Mouse (Mus musculus): ENCODE measurements around the gene Zfp493. TPM values are rescaled to one million over a fixed set of nuclear protein-coding genes. Genes with fewer than 3 reads are reported as not detected.
"Not testable (repeated sequence)": the region's sequence is repeated elsewhere in the genome, so short reads cannot be mapped to it uniquely, and the experiment has no call there.

Zfp493 gene
- polyA plus RNA-seq, 1 experiment from 2014 or later, result 2.5 TPM

- no peak for DNase-seq (ENCODE audit: low spot score)
- 73% methylated on average over 8 of the region's 8 CpGs for WGBS
- Histone ChIP-seq H3K9me3 (no peaks in the 10 kb centered on the region), H3K27me3 (ENCODE audit: insufficient read depth, poor library complexity, severe bottlenecking) (no peaks in the 10 kb centered on the region), H3K4me1 (no peaks in the 10 kb centered on the region), H3K4me3 (peak overlapping the region; percentile 71), H3K36me3 (peaks cover 6% of the 10 kb centered on the region; the same call in 1 of the 2 replicates), H3K27ac (no peak overlapping the region)
These were observed 33.6 kb downstream of the Zfp493 start for GRCm38 (mm10) chr13:67812961-67813709.

DNA sequence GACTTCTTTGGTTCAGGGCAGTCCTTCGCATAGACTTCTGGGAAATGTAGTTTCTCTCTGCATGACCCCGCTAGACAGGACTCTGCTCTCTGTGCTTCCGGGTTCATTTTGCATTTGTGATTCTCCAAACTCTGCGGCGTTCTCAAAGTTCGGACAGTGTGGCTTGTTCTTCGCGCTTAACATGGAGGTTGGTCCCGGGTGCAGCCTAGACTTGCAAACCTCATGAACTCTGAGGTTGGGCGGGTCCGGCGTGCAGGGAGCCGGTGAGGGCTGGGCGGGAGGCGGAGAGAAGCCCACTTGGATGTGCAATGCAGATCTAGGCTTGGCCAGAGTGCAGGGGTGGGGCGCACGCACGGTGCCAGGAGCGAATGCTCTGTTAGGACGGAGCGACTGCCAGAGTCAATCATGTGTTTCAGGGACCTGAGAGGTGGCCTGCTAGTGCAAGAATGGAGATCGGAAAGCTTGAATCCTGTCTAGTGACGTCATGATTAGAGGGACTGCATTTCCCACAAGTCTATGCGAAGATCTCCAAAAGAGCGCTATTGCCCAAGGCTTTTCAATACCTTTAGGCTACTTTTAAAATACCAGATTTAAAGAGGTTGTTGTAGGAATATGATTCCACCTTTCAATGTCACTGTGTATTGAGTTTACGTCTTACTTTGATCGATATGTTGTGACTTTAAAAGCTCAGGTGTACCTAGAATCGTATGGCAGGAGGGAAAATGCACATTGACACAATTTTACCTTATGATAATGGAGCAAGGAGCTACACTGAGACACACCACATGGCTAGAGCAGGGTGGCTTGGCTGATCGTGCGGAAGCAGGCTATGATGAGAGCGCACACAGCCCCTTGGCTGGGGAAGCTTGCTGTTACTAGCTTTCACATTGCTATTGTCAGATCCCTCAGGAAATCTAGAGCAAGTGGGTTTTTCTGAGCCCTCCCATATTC, 34.5 kb downstream of the Zfp493 start, which contains the start of gene Zfp273:
Gene Zfp273, plus strand, starts transcription at position 31 of the 951 bp plus-strand sequence.
- DNase-seq (ENCODE audit: low spot score), result peak; percentile 92
- H3K4me3 ChIP-seq, result peak within 1 kb of the TSS; percentile 71
- no peaks in the 10 kb centered on the region for H3K4me1 ChIP-seq
- peaks cover 11% of the 10 kb centered on the region for H3K36me3 ChIP-seq
- H3K9me3 ChIP-seq, result no peaks in the 10 kb centered on the region
- WGBS, result 5% methylated on average over 31 of the region's 31 CpGs
- no peaks in the 10 kb centered on the region for H3K27me3 ChIP-seq (ENCODE audit: insufficient read depth, poor library complexity, severe bottlenecking)
- H3K27ac ChIP-seq, result peak within 1 kb of the TSS; percentile 86

DNA sequence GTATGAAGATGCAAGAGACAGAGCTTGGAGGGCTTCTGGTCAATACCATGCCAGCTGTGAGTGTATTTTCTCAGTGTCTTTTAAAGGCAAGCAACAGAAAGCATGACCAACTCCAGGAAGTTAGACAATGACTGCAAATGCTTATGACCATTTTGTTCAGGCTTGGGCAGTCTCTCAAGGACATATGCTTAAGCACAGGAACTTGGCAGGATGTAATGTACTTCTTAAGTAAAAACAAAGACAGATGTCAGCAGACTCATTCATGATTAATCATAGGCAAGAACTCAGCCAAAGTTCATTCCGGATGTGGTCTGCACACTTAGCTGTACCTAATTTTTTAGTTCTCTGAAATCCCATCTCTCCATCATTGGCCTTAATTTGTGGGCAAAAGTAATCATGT, 39.1 kb downstream of the Zfp493 start:
- Histone ChIP-seq H3K36me3 (peaks cover 28% of the 10 kb centered on the region), H3K27ac (no peak overlapping the region), H3K4me3 (no peak overlapping the region), H3K4me1 (no peaks in the 10 kb centered on the region), H3K9me3 (no peaks in the 10 kb centered on the region), H3K27me3 (ENCODE audit: insufficient read depth, poor library complexity, severe bottlenecking) (no peaks in the 10 kb centered on the region)
- DNase-seq (ENCODE audit: low spot score), result no peak
- 91% methylated on average over 1 of the region's 1 CpGs for WGBS

DNA sequence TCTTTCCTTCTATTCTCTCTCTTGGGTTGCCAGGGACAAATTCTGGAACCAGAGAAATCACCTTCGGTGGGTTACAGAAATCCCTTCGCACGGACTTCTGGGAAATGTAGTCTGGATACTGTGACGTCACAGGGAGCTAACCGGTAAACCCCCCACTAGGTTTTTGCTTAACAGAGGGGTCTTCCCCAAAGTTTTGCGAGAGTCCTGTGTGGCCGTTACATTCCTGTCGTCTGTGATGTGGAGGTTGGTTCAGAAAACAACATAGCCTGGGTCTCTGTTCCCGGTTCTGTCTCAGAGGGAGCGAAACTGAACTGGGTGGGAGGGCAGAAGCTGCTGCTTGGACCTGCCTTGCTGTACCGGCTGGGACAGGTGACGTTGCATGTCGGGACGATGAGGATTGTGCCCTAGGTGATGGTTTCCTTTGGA, 51.4 kb downstream of the Zfp493 start, which contains the start of gene Gm10037:
Gene Gm10037, plus strand, starts transcription at position 196 of the 426 bp plus-strand sequence.
- Histone ChIP-seq H3K4me3 (peak within 1 kb of the TSS; percentile 70), H3K27me3 (ENCODE audit: insufficient read depth, poor library complexity, severe bottlenecking) (no peaks in the 10 kb centered on the region), H3K4me1 (no peaks in the 10 kb centered on the region), H3K9me3 (peaks cover 3% of the 10 kb centered on the region; the same call in 1 of the 2 replicates), H3K27ac (peak within 1 kb of the TSS; percentile 88), H3K36me3 (peaks cover 13% of the 10 kb centered on the region)
- WGBS, result 3% methylated on average over 14 of the region's 14 CpGs
- peak; percentile 77 for DNase-seq (ENCODE audit: low spot score)

DNA sequence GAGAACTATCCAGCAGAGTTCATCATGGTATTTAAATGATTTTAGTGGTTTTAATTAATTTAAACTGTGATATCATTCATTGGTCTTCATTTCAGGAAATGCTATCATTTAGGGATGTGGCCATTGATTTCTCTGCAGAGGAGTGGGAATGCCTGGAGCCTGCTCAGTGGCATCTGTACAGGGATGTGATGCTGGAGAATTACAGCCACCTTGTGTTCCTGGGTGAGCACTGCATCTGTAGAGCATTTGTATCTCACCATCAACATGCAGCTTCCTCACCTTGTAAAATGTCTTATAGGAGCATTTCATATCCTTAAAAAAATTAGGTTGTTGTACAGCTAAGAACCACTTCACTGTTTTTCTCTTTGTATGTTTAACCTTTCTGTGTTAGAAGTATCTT, 53.6 kb downstream of the Zfp493 start:
- not testable (repeated sequence) for H3K27me3 ChIP-seq (ENCODE audit: insufficient read depth, poor library complexity, severe bottlenecking); DNase-seq (ENCODE audit: low spot score); H3K4me1 ChIP-seq; H3K4me3 ChIP-seq; H3K27ac ChIP-seq; H3K36me3 ChIP-seq; H3K9me3 ChIP-seq

Other genes with a start within 250 kb of the Zfp493 start
- 11.4 and 11.7 TPM in 2 replicates for gene Zfp748, start 225.9 kb upstream of the Zfp493 start, polyA plus RNA-seq (2016; fragmentation: Nextera tagmentation; extraction: Ambion mirVana)
- 2.1 and 2.6 TPM in 2 replicates for gene Zfp729b, start 170.0 kb upstream of the Zfp493 start, polyA plus RNA-seq (2016; fragmentation: Nextera tagmentation; extraction: Ambion mirVana)
- not detected in 2 replicates for gene Gm49345, start 141.9 kb upstream of the Zfp493 start, polyA plus RNA-seq (2016; fragmentation: Nextera tagmentation; extraction: Ambion mirVana)
- 1.2 and 2.3 TPM in 2 replicates for gene Zfp729a, start 141.9 kb upstream of the Zfp493 start, polyA plus RNA-seq (2016; fragmentation: Nextera tagmentation; extraction: Ambion mirVana)
- 7.5 TPM in 2 replicates for gene Zfp738, start 92.6 kb upstream of the Zfp493 start, polyA plus RNA-seq (2016; fragmentation: Nextera tagmentation; extraction: Ambion mirVana)
- 4.3 and 4.7 TPM in 2 replicates for gene Zfp65, start 50.5 kb upstream of the Zfp493 start, polyA plus RNA-seq (2016; fragmentation: Nextera tagmentation; extraction: Ambion mirVana)
- 2.7 and 3.4 TPM in 2 replicates for gene Zfp85, start 24.5 kb upstream of the Zfp493 start, polyA plus RNA-seq (2016; fragmentation: Nextera tagmentation; extraction: Ambion mirVana)
- gene Zfp273, start 34.0 kb downstream of the Zfp493 start, polyA plus RNA-seq (2016; fragmentation: Nextera tagmentation; extraction: Ambion mirVana), result 4.3 and 5.6 TPM in 2 replicates
- 1.2 and 2.2 TPM in 2 replicates for gene Gm10037, start 51.4 kb downstream of the Zfp493 start, polyA plus RNA-seq (2016; fragmentation: Nextera tagmentation; extraction: Ambion mirVana)
- gene BC048507, start 83.6 kb downstream of the Zfp493 start, polyA plus RNA-seq (2016; fragmentation: Nextera tagmentation; extraction: Ambion mirVana), result not detected in 2 replicates

Measured in heart, embryonic 10.5 days (tissue).